Mouse (Mus musculus) T-helper 1 cell (primary cell): Measurements from ENCODE around the gene Fam227b.

ENCODE experiments used
- in situ Hi-C: fragments of 300-600 bp; cut with MboI, MseI; formaldehyde crosslinking; loops from one replicate; pipeline ENCODE4 v1.15.1; 2025; ENCODE audit warnings: high pct_unique_total_duplicates

The Fam227b gene

GRCm38 (mm10) chr2:126006742-126007141 lies 145.1 kb downstream of the Fam227b start:
- in situ Hi-C loops = no loop called here

DNA sequence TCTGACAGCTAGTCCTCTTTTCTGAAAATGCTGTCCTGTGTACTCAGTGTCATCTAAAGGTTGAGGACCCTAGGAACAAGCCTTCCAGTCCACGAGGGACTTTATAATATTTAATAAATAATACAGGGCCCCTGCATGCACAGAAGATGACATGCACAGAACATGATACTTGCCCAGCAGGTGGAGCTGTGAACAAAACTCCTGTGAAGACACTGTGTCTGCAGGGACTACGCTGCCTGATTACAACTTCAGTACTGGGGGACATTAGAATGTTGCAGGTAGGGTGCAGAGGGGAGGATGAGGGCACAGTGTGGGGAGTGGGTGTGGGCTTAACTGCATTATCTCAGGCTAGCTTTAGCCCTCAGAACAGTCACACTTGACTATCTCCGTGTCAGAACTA lies 145.7 kb downstream of the Fam227b start:
- in situ Hi-C loops = no loop called here

- in situ Hi-C loops = no loop called here
Observed at GRCm38 (mm10) chr2:126002291-126002690, 149.5 kb downstream of the Fam227b start.

- in situ Hi-C loops = no loop called here
Observed at GRCm38 (mm10) chr2:125975808-125976345, 175.9 kb downstream of the Fam227b start.

DNA sequence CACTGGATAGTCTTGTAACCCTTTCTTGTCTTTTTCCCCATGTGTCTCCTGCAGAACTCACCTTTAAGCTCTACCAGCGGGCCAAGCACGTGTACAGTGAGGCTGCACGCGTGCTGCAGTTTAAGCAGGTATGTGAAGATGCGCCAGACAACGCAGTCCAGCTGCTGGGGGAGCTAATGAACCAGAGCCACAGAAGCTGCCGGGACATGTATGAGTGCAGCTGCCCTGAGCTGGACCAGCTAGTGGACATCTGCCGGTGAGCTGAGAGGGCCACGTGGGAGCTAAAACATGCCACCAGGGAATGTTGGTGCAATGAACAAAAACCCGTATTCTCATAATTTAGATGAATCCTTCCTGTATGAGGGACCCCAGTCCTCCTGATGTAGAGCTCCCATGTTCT lies 176.6 kb downstream of the Fam227b start:
- in situ Hi-C loops = no loop called here

DNA sequence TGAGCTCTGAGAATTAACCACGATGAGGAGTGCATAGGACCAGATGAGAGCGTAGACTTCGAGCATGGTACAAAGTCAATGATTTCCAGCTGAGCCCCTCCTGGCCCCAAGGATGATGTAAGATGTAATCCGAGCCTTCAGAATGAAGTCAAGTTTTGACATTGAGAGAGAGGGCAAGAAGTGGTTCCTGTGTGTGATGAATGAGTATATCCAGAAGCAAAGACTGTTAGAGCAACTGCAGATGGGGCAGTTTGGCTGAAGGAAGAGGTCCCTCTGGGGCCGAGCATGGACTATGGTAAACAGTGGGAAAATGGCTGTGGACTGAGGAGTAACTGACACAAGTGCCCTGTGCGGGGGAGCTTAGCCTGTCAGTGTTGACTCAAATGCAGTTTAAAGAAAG lies 178.6 kb downstream of the Fam227b start:
- in situ Hi-C loops = no loop called here

- in situ Hi-C loops = no loop called here
Observed at GRCm38 (mm10) chr2:125968811-125969210, 183.0 kb downstream of the Fam227b start.

DNA sequence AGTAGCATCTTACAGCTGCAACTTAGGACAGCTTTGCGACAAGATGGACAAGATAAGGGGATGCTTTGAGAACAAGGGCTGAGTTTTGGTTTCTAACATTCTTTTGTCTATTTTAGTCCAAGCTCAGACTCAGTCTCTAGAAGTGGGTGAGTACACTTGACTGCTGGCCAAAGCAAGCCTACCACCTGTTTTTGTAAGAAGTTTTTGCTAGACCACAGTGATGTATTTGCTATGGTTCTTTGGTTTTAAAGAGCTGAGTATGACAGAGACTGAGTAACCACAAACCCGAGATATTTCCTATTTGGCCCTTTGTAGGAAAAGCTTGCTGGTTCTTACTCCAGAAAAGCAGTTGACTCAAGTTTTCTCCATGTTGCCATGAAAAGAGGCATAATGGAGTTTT lies 203.6 kb downstream of the Fam227b start:
- in situ Hi-C loops = no loop called here

DNA sequence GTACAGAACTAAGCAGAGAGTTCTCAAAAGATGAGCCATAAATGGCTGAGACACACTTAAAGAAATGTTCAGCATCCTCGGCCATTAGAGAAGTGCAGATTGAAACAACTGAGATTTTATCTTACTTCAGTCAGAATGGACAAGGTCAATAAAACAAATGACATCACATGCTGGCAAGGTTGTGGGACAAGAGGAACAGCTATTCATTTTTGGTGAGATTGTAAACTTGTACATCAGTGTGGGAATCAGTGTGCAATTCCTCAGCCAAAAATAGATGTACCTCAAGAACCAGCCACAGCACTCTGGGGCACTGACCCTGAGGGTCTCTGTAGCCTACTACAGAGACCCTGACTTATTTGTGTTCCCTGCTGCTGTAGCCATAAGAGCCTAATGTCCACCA lies 208.5 kb downstream of the Fam227b start:
- in situ Hi-C loops = no loop called here

DNA sequence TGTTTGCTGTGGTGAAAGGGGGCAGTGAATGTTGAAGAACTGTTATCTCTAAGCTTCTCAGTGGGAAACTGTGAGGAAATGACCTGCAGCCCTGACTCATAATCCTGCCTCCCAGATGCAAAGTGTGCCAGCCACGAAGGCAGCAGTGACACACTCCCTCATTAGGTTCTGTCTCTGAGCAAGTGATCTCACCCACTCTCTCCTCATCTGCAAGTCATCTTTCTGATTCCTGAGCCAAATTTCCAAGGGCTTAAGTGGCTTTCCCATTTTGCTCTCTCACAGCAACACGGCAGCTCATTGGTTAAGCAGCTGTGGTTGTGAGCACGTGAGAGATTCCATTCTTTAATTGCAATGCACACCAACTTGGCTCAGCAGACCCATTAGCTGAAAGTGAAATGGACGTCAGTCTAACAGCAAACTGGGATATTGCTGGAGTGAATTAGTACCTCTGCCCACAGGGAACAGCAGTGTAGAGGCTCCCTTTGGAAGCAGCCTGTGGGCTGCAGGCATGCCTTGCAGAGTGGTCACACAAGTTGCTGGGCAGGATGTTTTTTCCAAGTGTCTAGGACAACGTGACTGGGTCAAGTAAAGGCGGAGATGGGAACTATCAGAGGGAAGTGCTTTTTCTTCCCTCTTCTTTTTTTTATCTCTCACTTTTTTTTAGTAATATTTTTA lies 210.6 kb downstream of the Fam227b start:
- in situ Hi-C loops = no loop called here

DNA sequence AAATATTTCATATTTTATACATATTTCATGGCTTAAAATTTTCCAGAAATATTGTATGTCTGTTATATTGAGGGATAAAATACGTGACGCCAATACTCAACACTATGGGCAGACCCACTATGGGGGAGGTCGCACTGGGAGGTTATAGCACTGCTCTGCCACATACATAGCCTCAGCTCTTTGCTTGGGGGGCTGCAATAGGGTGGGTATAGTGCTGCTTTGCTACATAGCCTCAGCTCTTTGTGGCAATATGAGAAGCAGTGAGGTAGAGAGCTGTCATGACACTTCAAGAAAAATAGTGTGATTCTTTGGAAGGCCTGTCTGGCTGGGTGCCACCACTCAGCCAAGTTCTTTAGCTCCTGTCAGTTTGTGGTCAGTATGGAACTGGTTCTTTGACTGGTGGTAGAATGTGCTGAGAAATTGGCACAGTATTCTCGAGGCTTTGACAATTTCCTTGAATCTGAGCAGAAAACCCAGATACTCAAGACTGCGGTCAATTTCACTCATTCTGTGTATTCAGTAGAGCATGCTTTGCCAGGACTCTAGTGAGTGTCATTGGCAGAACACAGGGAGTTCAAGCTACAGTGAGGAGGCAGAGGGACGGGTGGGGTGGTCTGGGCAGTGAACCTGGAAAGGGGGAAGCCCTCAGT lies 212.7 kb downstream of the Fam227b start:
- in situ Hi-C loops = no loop called here

- in situ Hi-C loops = no loop called here
Observed at GRCm38 (mm10) chr2:125936396-125936795, 215.4 kb downstream of the Fam227b start.

DNA sequence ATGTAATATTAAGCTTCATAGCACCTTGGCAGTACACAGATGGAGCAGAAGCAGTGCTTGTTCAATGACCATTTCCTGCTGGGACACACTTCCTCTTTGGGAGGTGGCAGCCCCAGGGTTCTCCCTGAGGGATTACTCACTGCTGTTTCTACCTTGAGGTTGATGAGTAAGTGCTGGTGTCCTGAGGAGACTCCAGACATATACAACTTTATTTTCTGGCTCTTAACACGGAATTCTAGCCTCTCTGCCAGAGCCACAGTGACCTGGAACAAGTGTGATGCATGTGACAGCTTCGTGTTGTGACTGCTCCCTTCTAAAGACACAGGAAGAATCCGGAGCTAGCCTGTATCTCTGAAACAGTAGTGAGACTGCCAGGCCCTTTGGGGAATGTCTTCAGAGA lies 217.8 kb downstream of the Fam227b start:
- in situ Hi-C loops = no loop called here
